Mouse (Mus musculus) cerebellum, postnatal 14 days (tissue): ENCODE measurements around the gene Soat2.
A peak's percentile ranks its signal among the peaks of the same experiment; 100 is the strongest.

Experiments used
- DNase-seq, 2 experiments: peaks; one replicate each; pipeline ENCODE4 v3.0.0; 2021; ENCODE audit warnings: mixed read lengths in 2 of 2

Soat2 gene

GRCm38 (mm10) chr15:102150301-102151135 lies at the start of gene Soat2:
Soat2 (plus strand) TSS chr15:102150526.
- DNase-seq, result no peak

DNA sequence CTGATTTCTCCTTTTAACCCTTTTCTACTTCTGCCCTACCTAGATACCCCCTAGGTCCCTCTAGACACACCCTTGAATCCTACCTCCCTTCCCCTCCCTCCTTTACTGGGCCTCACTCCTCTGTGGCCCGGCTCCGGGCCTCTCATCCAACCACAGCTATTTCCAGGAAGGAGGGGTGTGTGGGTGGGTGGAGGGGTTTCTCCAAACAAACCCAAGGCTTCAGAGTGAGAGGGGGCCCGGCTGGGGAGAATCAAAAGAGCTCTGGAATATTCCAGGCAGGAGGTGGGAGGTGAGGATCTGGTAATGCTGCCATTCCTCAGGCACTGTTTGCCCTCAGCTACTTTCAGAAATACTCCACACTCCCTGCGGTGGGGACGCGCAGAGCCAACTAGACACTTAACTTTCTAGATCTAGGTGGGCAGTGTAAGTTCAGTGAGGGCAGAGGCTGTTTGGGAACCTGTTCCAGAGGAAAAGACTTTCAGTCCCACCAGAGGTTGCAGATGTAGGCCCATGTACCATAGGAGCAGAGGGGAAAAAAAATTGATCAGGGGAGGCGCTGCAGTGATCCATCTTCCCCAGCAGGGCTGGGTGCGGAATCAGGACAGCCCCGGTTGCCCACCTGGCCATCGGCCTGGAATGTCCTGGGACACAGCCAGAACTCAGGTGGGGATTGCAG lies 49.2 kb upstream of the Soat2 start:
- peak; percentile 35 to 51 for DNase-seq

- DNase-seq, result peak; percentile 18 to 33
Measured at GRCm38 (mm10) chr15:102101672-102102541, 48.4 kb upstream of the Soat2 start.

- DNase-seq, result no peak
Measured at GRCm38 (mm10) chr15:102102548-102103121, 47.7 kb upstream of the Soat2 start.

DNA sequence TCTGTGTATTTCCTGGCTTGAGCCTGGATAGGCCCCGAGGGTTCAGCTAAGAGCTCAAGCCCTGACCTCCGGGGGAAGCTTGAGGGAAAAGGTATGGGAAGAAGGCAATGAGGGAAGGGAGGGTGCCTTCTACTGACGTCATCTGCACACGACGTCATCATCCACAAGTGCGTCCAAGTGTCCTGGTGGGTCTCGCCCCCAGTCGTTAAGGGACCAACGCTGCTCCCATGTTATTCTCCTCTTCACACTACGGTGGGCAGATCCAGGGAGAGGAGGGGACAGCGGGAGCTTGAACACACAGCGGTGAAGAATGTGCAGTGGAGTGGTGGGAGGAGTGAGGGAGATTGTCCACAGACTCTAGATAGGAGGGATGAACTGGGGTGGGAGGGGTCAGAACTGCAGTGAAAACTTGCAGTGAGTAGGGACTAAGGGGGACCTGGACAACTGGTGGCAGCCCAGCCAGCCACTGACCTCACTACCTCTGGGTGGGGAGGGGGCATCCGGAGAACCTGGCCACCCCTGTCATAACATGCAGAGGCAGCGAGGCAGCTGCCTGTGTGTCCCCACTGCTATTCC lies 46.9 kb upstream of the Soat2 start:
- DNase-seq, result no peak

DNA sequence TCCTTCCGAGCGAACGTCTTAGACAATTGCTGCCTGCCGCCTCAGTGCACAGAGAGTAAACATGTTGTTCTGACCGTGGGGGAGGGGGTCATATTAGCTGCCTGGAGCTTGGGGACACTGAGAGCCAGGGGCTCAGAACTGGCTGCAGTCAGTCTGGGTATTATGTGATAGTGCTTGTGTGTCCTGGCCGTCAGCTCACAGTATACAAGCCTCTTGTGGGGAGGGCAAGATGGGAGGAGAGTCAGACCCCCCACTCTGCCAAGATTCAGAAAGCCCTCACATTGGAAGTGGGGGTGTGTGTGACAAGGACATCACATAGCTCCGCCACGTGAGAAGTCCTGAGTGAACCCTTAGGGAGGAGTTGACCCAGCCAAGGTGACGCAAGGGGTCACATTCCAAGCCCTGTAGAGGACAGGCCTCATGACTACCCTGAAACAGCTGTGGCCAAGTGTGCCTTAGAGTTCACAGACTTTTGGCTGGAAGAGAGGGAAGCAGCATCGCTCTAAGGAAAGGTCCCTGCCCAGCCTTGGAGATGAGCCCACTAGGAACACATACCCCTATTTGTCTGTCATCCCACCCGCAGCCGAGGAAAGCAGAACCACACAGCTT lies 46.3 kb upstream of the Soat2 start:
- DNase-seq, result peak in 1 of 2 experiments; percentile 36

- DNase-seq, result peak in 1 of 2 experiments; percentile 38
Measured at GRCm38 (mm10) chr15:102105360-102105759, 45.0 kb upstream of the Soat2 start.

- DNase-seq, result peak; percentile 57 to 66
Measured at GRCm38 (mm10) chr15:102105764-102106730, 44.3 kb upstream of the Soat2 start.

DNA sequence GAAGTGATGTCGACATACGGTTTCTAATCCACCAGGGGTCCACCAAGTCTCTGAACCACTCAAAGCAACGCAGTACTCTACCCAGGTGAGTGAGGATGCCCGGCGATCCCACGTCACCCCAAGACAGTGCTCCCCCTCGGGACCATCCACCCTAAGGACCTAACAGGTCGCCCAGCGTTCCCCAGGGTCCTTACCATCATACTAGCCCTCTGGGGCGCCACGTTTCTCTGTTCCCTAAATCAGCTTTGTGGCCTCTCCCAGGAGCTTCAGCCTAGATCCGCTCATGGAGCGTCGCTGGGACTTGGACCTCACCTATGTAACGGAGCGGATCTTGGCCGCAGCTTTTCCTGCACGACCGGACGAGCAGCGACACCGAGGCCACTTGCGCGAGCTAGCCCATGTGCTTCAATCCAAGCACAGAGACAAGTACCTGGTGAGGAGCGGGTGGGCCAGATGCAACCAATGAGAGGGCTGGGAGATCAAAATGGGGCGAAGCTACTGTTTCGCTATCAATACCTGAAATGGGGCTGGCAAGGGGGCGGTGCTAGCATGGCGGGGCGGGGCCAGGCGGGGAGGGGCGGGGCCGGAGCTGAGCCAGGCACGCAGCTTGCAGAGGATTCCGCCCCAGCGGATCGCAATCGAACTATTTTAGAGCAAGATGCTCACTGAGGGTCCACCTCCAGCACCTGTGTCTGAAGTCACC lies 43.4 kb upstream of the Soat2 start:
- peak; percentile 75 to 77 for DNase-seq

DNA sequence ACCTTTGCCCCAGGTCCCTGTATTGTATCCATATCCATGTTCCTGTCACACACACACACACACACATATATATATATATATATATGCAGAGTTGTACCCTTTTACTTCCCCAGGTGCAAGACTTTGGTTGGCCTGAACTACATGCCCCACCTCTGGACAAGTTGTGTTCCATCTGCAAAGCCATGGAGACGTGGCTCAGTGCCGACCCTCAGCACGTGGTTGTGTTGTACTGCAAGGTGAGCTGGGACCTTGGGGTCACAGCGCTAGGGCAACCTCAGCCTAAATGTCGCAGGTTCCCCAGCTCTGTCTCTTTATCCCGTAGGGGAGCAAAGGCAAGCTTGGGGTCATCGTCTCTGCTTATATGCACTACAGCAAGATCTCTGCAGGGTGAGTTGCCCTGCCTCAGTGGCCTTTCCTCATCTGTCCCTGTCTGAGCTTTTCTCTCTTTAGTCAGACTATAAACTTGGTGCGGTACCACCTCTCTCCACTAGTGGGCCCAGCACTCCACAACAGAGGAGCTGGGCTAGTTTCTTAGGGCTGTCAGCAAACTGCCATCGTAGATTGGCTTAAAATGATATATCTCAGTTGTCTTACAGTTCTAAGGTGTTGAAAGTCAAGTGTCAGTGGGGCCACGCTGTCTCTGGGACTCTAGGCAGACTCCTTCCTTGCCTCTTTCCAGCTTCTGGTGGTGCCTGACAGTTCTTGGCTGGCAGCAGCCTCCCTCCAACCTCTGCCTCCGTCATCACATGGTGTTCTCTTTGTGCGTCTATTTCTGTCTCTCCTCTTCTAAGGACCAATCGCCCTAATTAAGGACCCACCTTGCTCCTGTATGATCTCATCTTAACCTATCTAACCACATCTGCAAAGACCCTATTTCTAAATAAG lies 42.4 kb upstream of the Soat2 start:
- peak; percentile 90 to 94 for DNase-seq

GRCm38 (mm10) chr15:102108651-102109525 lies 41.4 kb upstream of the Soat2 start:
- peak; percentile 92 to 93 for DNase-seq

- DNase-seq, result peak in 1 of 2 experiments; percentile 24
Measured at GRCm38 (mm10) chr15:102110271-102110670, 40.1 kb upstream of the Soat2 start.

DNA sequence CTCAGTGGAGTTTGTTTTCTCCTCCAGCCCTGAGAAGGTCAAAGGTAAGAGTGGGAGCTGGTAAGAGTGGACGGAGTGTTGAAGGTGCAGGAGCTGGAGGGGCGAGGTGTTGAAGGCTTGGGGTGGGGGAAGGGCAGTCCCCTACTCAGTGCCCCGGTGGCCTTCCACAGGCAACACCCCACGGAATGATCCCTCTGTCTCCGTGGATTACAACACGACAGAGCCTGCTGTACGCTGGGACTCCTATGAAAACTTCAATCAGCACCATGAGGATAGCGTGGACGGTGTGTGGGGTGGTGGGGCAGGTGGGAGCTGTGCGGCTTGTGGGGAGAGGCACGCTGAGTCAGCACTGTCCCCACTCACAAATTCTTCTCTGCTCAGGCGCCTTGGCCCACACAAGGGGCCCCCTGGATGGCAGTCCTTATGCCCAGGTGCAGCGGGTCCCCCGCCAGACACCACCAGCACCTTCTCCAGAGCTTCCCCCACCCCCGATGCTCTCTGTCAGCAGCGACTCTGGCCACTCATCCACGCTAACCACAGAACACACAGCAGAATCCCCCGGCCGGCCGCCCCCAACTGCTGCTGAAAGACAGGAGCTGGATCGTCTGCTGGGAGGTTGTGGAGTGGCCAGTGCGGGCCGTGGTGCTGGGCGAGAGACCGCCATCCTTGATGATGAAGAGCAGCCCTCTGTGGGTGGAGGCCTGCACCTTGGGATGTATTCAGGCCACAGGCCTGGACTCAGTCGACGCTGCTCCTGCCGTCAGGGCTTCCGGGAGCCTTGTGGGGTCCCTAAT lies 39.4 kb upstream of the Soat2 start:
- DNase-seq, result peak; percentile 35 to 47

DNA sequence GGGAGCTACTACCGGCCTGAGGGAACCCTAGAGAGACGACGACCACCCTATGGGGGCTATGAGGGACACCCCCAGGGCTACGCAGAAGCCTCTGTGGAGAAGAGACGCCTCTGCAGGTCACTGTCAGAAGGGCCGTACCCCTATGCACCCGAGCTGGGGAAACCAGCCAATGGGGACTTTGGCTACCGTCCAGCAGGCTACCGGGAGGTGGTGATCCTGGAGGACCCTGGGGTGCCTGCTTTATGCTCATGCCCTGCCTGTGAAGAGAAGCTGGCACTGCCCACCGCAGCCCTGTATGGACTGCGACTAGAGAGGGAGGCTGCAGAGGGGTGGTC lies 38.9 kb upstream of the Soat2 start:
- peak in 1 of 2 experiments; percentile 69 for DNase-seq

DNA sequence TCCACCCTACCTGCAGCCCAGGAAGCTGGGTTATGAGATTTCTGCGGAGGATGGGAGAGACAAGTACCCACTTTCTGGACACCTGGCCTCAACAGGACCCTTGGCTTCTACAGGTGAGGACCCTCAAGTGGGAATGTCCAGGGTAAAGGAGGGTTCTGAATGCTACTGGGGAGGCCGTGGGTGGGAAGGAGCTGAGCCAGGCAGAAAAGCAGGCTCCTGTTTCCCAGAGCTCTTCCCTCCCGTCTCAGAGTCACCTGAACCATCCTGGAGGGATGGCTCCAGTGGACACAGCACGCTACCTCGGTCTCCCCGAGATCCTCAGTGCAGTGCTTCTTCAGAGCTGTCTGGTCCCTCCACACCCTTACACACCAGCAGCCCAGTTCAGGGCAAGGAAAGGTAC lies 38.1 kb upstream of the Soat2 start:
- DNase-seq, result no peak

GRCm38 (mm10) chr15:102112827-102113226 lies 37.5 kb upstream of the Soat2 start:
- DNase-seq, result peak in 1 of 2 experiments; percentile 20

GRCm38 (mm10) chr15:102113674-102114073 lies 36.7 kb upstream of the Soat2 start:
- no peak for DNase-seq
